Mouse (Mus musculus) kidney, embryonic 16.5 days (tissue): ENCODE measurements around the gene Phactr3. TPM values are rescaled to one million over a fixed set of nuclear protein-coding genes. Genes with fewer than 3 reads are reported as not detected.
A peak's percentile ranks its signal among the peaks of the same experiment; 100 is the strongest.

Source experiments
- ATAC-seq: fragments of 200-750 bp; cut with Nextera tagmentation; 2 replicates; pipeline ENCODE4 v1.8.0; 2017; ENCODE audit warnings: moderate TSS enrichment; ENCODE audit not compliant: low FRiP score, low TSS enrichment
- H3K27ac ChIP-seq: fragments of 300-500 bp; sonication (generic); 2 replicates; pipeline ENCODE4 v1.5.1; 2014; ENCODE audit warnings: low read length
- H3K27me3 ChIP-seq: fragments of 300-500 bp; sonication (generic); 2 replicates; pipeline ENCODE4 v1.6.1; 2014; ENCODE audit warnings: low read length, control low read depth, mixed read lengths; ENCODE audit not compliant: insufficient read depth
- H3K36me3 ChIP-seq: fragments of 300-500 bp; sonication (generic); 2 replicates; pipeline ENCODE4 v1.6.1; 2014; ENCODE audit warnings: low read length, control low read depth, mixed read lengths; ENCODE audit not compliant: insufficient read depth
- H3K4me1 ChIP-seq: fragments of 300-500 bp; sonication (generic); 2 replicates; pipeline ENCODE4 v1.6.1; 2014; ENCODE audit warnings: low read length, control low read depth, mixed read lengths; ENCODE audit not compliant: insufficient read depth
- H3K4me2 ChIP-seq: fragments of 300-500 bp; sonication (generic); replicated peaks from 2 replicates; pipeline ENCODE4 v1.6.1; 2014; ENCODE audit warnings: low read depth, low read length
- H3K4me3 ChIP-seq: fragments of 300-500 bp; sonication (generic); 2 replicates; pipeline ENCODE4 v1.5.1; 2014; ENCODE audit warnings: mild to moderate bottlenecking, low read length
- H3K9ac ChIP-seq: fragments of 300-500 bp; sonication (generic); replicated peaks from 2 replicates; pipeline ENCODE4 v1.6.1; 2014; ENCODE audit warnings: low read length
- H3K9me3 ChIP-seq: fragments of 300-500 bp; sonication (generic); 2 replicates; pipeline ENCODE4 v1.6.1; 2016; ENCODE audit warnings: low read length, control low read depth
- WGBS: fragments of 180-500 bp; shearing (Covaris S2); extraction: QIAGEN DNeasy Blood & Tissue Kit; methylation state at CpG from one replicate; pipeline ENCODE4 v1.1.7; 2014; 5-methylcytosine and 5-hydroxymethylcytosine counted together
- polyA plus RNA-seq: library from polyadenylated mRNA; unstranded; fragments of >200 nt; fragmentation: Nextera tagmentation; extraction: Ambion mirVana; gene quantifications from 2 replicates; pipeline ENCODE4 v1.2.1, GENCODE M21; 2015

Phactr3 gene
- polyA plus RNA-seq, 1 experiment from 2014 or later = 0.71 TPM

- 7% methylated on average over 8 of the region's 8 CpGs for whole genome bisulfite sequencing
- H3K4me3 ChIP-seq = no peak overlapping the region
- H3K4me1 ChIP-seq = no peaks in the 10 kb centered on the region
- peak; percentile 77; the same call in 1 of the 2 replicates for ATAC-seq
- no peak overlapping the region for H3K9ac ChIP-seq
- H3K36me3 ChIP-seq = no peaks in the 10 kb centered on the region
- H3K27ac ChIP-seq = no peak overlapping the region
- H3K4me2 ChIP-seq = no peak overlapping the region
- H3K9me3 ChIP-seq = no peaks in the 10 kb centered on the region
- no peaks in the 10 kb centered on the region for H3K27me3 ChIP-seq
Measured at GRCm38 (mm10) chr2:178264389-178264788, 145.6 kb downstream of the Phactr3 start.

- no peaks in the 10 kb centered on the region for H3K27me3 ChIP-seq
- WGBS = 24% methylated on average over 2 of the region's 2 CpGs
- no peak overlapping the region for H3K4me2 ChIP-seq
- H3K4me3 ChIP-seq = no peak overlapping the region
- no peaks in the 10 kb centered on the region for H3K9me3 ChIP-seq
- 0 out of 2 replicates have a peak, but pooled peaks have one; percentile 30 for ATAC-seq
- H3K9ac ChIP-seq = no peak overlapping the region
- no peaks in the 10 kb centered on the region for H3K4me1 ChIP-seq
- no peaks in the 10 kb centered on the region for H3K36me3 ChIP-seq
- H3K27ac ChIP-seq = no peak overlapping the region
Measured at GRCm38 (mm10) chr2:178265454-178265853, 146.7 kb downstream of the Phactr3 start.

- no peaks in the 10 kb centered on the region for H3K27me3 ChIP-seq
- 78% methylated on average over 2 of the region's 2 CpGs for WGBS
- no peaks in the 10 kb centered on the region for H3K4me1 ChIP-seq
- no peak overlapping the region for H3K4me2 ChIP-seq
- no peak overlapping the region for H3K9ac ChIP-seq
- no peaks in the 10 kb centered on the region for H3K36me3 ChIP-seq
- no peak for ATAC-seq
- no peak overlapping the region for H3K4me3 ChIP-seq
- no peaks in the 10 kb centered on the region for H3K9me3 ChIP-seq
- no peak overlapping the region for H3K27ac ChIP-seq
Measured at GRCm38 (mm10) chr2:178270794-178271193, 152.0 kb downstream of the Phactr3 start.

GRCm38 (mm10) chr2:178272350-178272749 lies 153.6 kb downstream of the Phactr3 start:
- Histone ChIP-seq H3K9ac (no peak overlapping the region), H3K36me3 (no peaks in the 10 kb centered on the region), H3K4me2 (no peak overlapping the region), H3K27me3 (no peaks in the 10 kb centered on the region), H3K9me3 (no peaks in the 10 kb centered on the region), H3K4me3 (no peak overlapping the region), H3K4me1 (no peaks in the 10 kb centered on the region), H3K27ac (no peak overlapping the region)
- no peak for ATAC-seq
- WGBS = 65% methylated on average over 4 of the region's 4 CpGs

GRCm38 (mm10) chr2:178274126-178274525 lies 155.4 kb downstream of the Phactr3 start:
- Histone ChIP-seq H3K27me3 (no peaks in the 10 kb centered on the region), H3K4me2 (no peak overlapping the region), H3K4me1 (no peaks in the 10 kb centered on the region), H3K36me3 (no peaks in the 10 kb centered on the region), H3K9me3 (no peaks in the 10 kb centered on the region), H3K27ac (no peak overlapping the region), H3K9ac (no peak overlapping the region), H3K4me3 (no peak overlapping the region)
- WGBS = 72% methylated on average over 4 of the region's 4 CpGs
- ATAC-seq = no peak

GRCm38 (mm10) chr2:178277206-178277605 lies 158.4 kb downstream of the Phactr3 start:
- WGBS = 12% methylated on average over 6 of the region's 6 CpGs
- peak; percentile 78 for ATAC-seq
- no peak overlapping the region for H3K27ac ChIP-seq

GRCm38 (mm10) chr2:178281183-178281582 lies 162.4 kb downstream of the Phactr3 start:
- 38% methylated on average over 3 of the region's 3 CpGs for WGBS
- Histone ChIP-seq H3K9me3 (no peaks in the 10 kb centered on the region), H3K27me3 (no peaks in the 10 kb centered on the region), H3K36me3 (no peaks in the 10 kb centered on the region), H3K27ac (no peak overlapping the region), H3K4me3 (no peak overlapping the region), H3K4me1 (no peaks in the 10 kb centered on the region), H3K9ac (no peak overlapping the region), H3K4me2 (no peak overlapping the region)
- ATAC-seq = no peak

More at GRCm38 (mm10) chr2:178277206-178277605, 158.4 kb downstream of the Phactr3 start:
- no peaks in the 10 kb centered on the region for H3K36me3 ChIP-seq
- no peaks in the 10 kb centered on the region for H3K4me1 ChIP-seq
- no peak overlapping the region for H3K4me3 ChIP-seq
- H3K9me3 ChIP-seq = no peaks in the 10 kb centered on the region
- H3K9ac ChIP-seq = no peak overlapping the region
- H3K4me2 ChIP-seq = no peak overlapping the region
- H3K27me3 ChIP-seq = no peaks in the 10 kb centered on the region

GRCm38 (mm10) chr2:178287285-178287684 lies 168.5 kb downstream of the Phactr3 start:
- H3K9ac ChIP-seq = no peak overlapping the region
- ATAC-seq = no peak
- H3K36me3 ChIP-seq = no peaks in the 10 kb centered on the region
- H3K4me3 ChIP-seq = no peak overlapping the region
- no peak overlapping the region for H3K4me2 ChIP-seq
- H3K27ac ChIP-seq = no peak overlapping the region
- 79% methylated on average over 5 of the region's 5 CpGs for WGBS
- H3K9me3 ChIP-seq = no peaks in the 10 kb centered on the region
- no peaks in the 10 kb centered on the region for H3K27me3 ChIP-seq
- H3K4me1 ChIP-seq = no peaks in the 10 kb centered on the region

GRCm38 (mm10) chr2:178288666-178289065 lies 169.9 kb downstream of the Phactr3 start:
- ATAC-seq = no peak
- no peaks in the 10 kb centered on the region for H3K9me3 ChIP-seq
- H3K4me1 ChIP-seq = no peaks in the 10 kb centered on the region
- no peaks in the 10 kb centered on the region for H3K36me3 ChIP-seq
- WGBS = 87% methylated on average over 3 of the region's 3 CpGs
- no peak overlapping the region for H3K27ac ChIP-seq
- H3K27me3 ChIP-seq = no peaks in the 10 kb centered on the region
- H3K4me3 ChIP-seq = no peak overlapping the region
- H3K9ac ChIP-seq = no peak overlapping the region
- no peak overlapping the region for H3K4me2 ChIP-seq

- Histone ChIP-seq H3K9me3 (no peaks in the 10 kb centered on the region), H3K4me1 (no peaks in the 10 kb centered on the region), H3K27ac (no peak overlapping the region), H3K4me3 (no peak overlapping the region), H3K27me3 (no peaks in the 10 kb centered on the region), H3K4me2 (no peak overlapping the region), H3K9ac (no peak overlapping the region), H3K36me3 (no peaks in the 10 kb centered on the region)
- 74% methylated on average over 8 of the region's 8 CpGs for WGBS
- no peak for ATAC-seq
Measured at GRCm38 (mm10) chr2:178303453-178304187, 184.8 kb downstream of the Phactr3 start.
